Mouse (Mus musculus): ENCODE measurements around the gene Aldh8a1.

The Aldh8a1 gene

DNA sequence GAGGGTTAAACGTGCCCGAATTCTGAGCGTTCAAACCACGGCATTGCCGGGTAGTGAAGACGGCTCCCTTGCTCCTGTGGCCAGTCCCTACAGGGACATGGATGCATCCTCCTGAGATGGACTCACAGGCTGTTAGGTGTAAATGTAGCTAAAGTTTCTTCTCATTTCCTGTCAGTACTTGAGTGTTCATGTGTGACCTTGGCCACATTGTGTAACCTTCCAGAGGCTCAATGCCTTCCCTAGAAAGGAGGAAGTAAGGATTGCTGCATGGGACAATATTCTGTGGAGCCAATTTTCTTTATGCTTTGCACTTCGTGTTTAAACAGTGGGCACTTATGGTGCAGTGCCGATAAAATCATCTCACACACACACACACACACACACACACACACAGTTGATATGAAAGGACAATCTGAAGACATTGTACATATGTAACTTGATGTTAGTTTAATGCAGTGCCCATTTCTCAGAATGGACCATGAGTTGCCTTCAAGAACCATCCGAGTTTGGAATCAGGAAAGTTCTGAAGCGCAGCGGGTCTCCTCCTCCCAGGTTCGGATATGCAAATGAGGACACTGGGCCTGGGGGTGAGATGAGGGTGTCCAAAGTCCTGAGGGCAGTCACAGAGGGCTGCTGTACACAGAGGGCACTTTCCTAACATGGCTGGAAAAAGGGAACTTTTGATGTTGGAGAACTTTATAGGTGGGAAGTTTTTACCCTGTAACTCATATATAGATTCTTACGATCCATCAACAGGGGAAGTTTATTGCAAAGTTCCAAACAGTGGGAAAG is at the start of gene Aldh8a1:
Aldh8a1 (plus strand) TSS at position 610 of the 792 bp plus-strand sequence.
- ATAC-seq (ENCODE audit: insufficient number of reproducible peaks, low FRiP score, low TSS enrichment), result no peak

- ATAC-seq (ENCODE audit: insufficient number of reproducible peaks, low FRiP score, low TSS enrichment), result no peak
Observed at GRCm38 (mm10) chr10:21327605-21328135, 49.4 kb upstream of the Aldh8a1 start.

DNA sequence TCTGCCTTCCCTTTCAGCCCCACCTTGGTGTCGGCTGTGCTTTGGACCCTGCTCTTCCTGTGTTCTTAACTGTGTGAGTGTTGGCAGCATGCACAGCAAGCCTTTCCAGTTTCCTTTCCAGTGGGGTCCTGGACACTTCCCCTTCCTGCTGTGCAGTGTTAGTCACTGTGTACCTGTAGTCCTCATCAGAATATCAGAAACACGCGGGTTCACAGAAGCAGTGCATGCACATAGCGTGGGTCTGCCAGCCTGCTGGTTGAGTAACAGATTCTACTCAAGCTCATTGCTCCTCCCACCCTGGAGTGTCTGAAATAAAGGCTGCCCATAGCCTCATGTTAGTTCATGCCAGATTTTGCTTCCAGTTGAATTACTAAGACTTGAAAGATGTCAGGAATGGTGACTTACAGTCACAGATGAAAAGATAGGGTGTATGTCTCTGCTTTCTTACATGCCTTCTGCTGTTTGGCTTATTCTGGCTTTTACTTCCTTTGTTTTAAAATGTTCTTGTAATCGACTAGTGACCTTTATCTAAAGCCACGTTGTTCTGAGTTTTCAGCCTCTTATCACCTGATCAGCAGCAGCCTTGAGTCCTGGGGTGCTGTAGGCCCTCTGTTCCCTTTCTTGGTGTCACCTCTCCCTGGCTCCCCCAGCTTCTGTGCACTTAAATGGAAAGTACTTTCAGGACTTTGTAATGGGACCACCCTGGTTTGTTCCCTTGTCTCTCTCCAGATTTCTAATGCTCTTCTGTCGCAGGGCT is 42.6 kb upstream of the Aldh8a1 start:
- ATAC-seq (ENCODE audit: insufficient number of reproducible peaks, low FRiP score, low TSS enrichment), result no peak

GRCm38 (mm10) chr10:21335534-21335933 is 41.6 kb upstream of the Aldh8a1 start:
- ATAC-seq (ENCODE audit: insufficient number of reproducible peaks, low FRiP score, low TSS enrichment), result no peak

GRCm38 (mm10) chr10:21337191-21337590 is 39.9 kb upstream of the Aldh8a1 start:
- no peak for ATAC-seq (ENCODE audit: insufficient number of reproducible peaks, low FRiP score, low TSS enrichment)

GRCm38 (mm10) chr10:21341706-21342105 is 35.4 kb upstream of the Aldh8a1 start:
- no peak for ATAC-seq (ENCODE audit: insufficient number of reproducible peaks, low FRiP score, low TSS enrichment)

DNA sequence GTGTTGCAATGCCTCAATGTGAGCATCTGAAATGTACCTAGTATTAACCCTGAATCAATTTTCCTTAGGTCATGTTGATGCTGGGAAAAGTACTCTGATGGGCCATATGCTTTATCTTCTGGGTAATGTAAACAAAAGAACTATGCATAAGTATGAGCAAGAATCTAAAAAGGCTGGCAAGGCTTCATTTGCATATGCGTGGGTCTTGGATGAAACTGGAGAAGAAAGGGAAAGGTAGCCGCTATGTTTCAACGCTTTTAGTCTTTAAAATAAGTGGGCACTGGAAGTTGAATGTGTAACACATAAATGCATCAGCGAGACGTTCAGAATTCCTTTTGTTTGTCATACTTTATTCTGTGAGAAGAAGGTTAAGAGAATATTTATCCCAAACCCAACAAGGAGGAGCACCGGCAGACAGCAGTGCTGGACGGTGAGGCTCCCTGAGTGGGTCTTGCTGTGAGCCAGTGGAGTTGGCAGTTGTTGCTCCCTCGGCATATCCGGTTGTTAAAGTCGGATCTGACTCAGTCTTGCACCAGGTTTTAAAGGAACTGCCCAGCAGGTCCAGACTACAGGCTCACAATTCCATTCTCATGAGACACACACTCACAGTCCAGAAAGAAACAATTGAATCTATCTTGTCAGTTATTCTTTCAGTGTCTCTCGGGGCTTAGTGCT is 34.6 kb upstream of the Aldh8a1 start:
- ATAC-seq (ENCODE audit: insufficient number of reproducible peaks, low FRiP score, low TSS enrichment), result no peak

- ATAC-seq (ENCODE audit: insufficient number of reproducible peaks, low FRiP score, low TSS enrichment), result peak; percentile 52; the same call in 1 of the 2 replicates
Observed at GRCm38 (mm10) chr10:21347332-21347731, 29.8 kb upstream of the Aldh8a1 start.

GRCm38 (mm10) chr10:21349449-21349848 is 27.6 kb upstream of the Aldh8a1 start:
- ATAC-seq (ENCODE audit: insufficient number of reproducible peaks, low FRiP score, low TSS enrichment), result no peak

- no peak for ATAC-seq (ENCODE audit: insufficient number of reproducible peaks, low FRiP score, low TSS enrichment)
Observed at GRCm38 (mm10) chr10:21349946-21350345, 27.1 kb upstream of the Aldh8a1 start.

DNA sequence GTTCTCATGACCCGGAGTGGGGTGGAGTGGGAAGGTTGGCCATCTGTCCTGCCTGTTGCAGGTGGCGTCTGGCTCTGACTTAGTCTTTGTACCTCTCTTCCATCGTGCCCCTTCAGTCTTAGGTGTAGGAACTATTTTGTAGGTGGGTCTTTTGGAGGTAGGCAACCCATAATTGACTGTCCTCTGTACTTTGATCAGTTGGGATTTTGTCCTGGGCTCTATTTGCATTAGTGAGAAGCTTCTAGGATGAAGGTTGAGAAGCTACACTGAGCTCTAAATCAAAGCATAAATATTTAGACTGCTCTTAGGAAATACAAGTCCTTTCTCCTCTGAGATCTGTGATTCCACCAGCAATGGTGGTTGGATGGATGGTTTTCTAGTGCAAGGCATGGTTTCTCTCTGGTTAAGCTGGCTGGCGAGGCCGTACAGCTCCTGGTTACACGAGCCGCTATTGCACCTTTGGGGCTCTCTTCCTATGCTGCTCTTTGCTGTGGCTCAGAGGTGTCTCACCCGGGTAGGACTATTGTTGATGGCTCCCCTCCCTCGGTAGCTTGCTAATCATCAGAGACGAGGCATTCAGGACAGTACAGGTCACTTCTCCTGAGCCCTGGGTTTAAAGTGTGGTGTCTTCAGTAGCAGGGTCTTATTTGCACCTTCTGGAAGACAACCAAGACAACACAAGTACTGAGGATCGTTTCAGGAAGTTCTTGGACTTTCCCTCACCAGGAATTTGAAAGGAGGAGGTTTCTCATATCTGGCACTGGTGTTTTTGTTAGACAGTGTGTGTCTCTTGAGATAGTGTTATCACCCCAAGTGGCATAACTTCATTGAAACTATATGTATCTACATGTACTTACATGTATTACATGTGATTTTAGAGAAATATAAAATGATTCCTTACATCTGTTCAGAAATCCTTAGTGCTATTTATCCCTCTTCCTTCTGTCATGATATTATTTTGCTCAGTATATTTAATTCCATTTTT is 26.3 kb upstream of the Aldh8a1 start:
- no peak for ATAC-seq (ENCODE audit: insufficient number of reproducible peaks, low FRiP score, low TSS enrichment)

- ATAC-seq (ENCODE audit: insufficient number of reproducible peaks, low FRiP score, low TSS enrichment), result no peak
Observed at GRCm38 (mm10) chr10:21351766-21352165, 25.3 kb upstream of the Aldh8a1 start.

DNA sequence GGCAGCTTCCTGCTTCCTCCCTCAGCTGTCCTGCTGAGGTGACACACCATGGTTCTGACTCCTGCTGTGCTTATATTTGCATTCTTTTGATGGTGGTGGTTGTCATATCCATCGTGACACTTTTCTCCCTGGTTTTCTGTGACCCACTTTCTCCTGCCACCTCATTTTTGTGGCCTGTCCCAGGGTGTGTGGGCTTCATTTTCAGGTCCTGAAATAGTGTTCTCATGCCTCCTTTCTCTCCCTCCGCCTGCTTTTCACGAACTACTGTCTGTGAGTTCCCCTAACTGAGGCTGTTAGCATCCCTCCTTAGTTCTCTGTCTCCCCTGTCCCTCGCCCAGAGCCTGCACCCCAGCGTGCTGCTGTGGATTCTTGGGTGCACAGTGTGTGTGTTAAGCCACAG is 23.2 kb upstream of the Aldh8a1 start:
- no peak for ATAC-seq (ENCODE audit: insufficient number of reproducible peaks, low FRiP score, low TSS enrichment)

DNA sequence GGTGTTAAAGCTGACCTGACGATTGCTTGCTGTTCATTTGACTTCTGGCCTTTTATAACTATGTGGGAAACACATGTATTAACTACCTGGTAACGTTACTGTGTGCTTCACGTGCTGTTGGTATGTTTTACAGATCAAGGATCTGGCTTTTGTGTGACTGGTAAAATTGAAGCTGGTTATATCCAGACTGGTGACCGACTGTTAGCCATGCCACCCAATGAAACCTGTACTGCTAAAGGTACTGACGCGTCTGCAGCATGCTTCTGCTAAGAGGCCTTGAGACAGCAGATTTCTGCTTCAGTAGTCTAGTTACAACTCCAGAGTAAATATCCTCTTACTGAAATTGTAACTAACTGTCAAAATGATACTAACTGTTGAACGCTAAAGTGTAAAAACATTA is 22.6 kb upstream of the Aldh8a1 start:
- no peak for ATAC-seq (ENCODE audit: insufficient number of reproducible peaks, low FRiP score, low TSS enrichment)

DNA sequence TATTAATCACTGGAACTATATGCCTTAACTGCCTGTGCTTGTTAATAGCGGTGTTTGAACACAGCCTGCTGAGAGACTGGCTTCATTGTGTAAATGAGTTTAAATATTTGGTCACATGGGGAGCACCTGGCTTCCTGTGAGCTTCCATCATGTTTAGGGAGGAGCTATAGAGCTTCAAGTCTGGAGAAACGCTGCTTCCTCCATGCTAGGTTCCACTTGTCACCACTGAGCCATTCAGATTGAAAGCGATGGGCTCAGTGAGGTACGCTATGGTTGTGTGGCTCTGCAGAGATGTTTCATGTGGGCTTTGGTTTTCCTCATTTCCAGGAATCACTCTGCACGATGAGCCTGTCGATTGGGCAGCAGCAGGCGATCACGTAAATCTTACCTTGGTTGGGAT is 19.1 kb upstream of the Aldh8a1 start:
- no peak for ATAC-seq (ENCODE audit: insufficient number of reproducible peaks, low FRiP score, low TSS enrichment)

GRCm38 (mm10) chr10:21359086-21359485 is 18.0 kb upstream of the Aldh8a1 start:
- no peak for ATAC-seq (ENCODE audit: insufficient number of reproducible peaks, low FRiP score, low TSS enrichment)

GRCm38 (mm10) chr10:21361871-21362270 is 15.2 kb upstream of the Aldh8a1 start:
- ATAC-seq (ENCODE audit: insufficient number of reproducible peaks, low FRiP score, low TSS enrichment), result no peak

DNA sequence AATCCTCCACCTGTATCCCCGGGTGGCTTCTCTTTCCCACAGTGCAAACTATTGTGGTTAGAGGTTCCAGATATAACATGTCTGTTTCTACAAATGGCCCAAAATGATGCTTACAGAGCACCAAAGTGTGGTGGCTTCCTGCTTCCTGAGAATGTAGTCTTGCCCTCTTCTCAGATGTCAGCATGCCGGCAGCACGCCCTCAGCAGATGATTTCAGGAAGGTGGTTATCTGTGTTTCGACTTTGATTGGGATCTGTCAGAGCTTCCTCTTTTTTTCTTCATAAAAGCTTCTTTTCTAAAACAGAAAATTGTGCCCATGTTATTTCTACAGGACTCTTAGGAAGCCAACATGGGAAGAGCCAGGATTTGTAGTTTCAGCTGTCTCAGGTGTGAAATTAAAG is 13.8 kb upstream of the Aldh8a1 start:
- no peak for ATAC-seq (ENCODE audit: insufficient number of reproducible peaks, low FRiP score, low TSS enrichment)

- ATAC-seq (ENCODE audit: insufficient number of reproducible peaks, low FRiP score, low TSS enrichment), result no peak
Observed at GRCm38 (mm10) chr10:21364946-21365345, 12.1 kb upstream of the Aldh8a1 start.

GRCm38 (mm10) chr10:21365897-21366296 is 11.2 kb upstream of the Aldh8a1 start:
- ATAC-seq (ENCODE audit: insufficient number of reproducible peaks, low FRiP score, low TSS enrichment), result no peak
